Mouse (Mus musculus) kidney, embryonic 14.5 days (tissue): ENCODE results near the gene Gm11236. TPM values are rescaled to one million over a fixed set of nuclear protein-coding genes. Genes with fewer than 3 reads are reported as not detected.
A peak's percentile ranks its signal among the peaks of the same experiment; 100 is the strongest.
"Not testable (repeated sequence)": the region's sequence is repeated elsewhere in the genome, so short reads cannot be mapped to it uniquely, and the experiment has no call there.

Experiments
- ATAC-seq: fragments of 200-750 bp; cut with Nextera tagmentation; 2 replicates; pipeline ENCODE4 v1.8.0; 2017; ENCODE audit warnings: moderate number of reproducible peaks, mild to moderate bottlenecking, moderate TSS enrichment, moderate library complexity; ENCODE audit not compliant: low FRiP score, low TSS enrichment
- H3K27ac ChIP-seq: fragments of 300-500 bp; sonication (generic); 2 replicates; pipeline ENCODE4 v1.5.1; 2014; ENCODE audit warnings: low read depth, mild to moderate bottlenecking, low read length, moderate library complexity, mixed read lengths
- H3K27me3 ChIP-seq: fragments of 300-500 bp; sonication (generic); 2 replicates; pipeline ENCODE4 v1.6.1; 2014; ENCODE audit warnings: mild to moderate bottlenecking, low read length; ENCODE audit not compliant: control insufficient read depth, insufficient read depth
- H3K36me3 ChIP-seq: fragments of 300-500 bp; sonication (generic); 2 replicates; pipeline ENCODE4 v1.6.1; 2014; ENCODE audit warnings: low read length, mixed read lengths; ENCODE audit not compliant: control insufficient read depth, insufficient read depth
- H3K4me1 ChIP-seq: fragments of 300-500 bp; sonication (generic); 2 replicates; pipeline ENCODE4 v1.6.1; 2014; ENCODE audit warnings: low read length, mixed read lengths; ENCODE audit not compliant: control insufficient read depth, insufficient read depth
- H3K4me2 ChIP-seq: fragments of 300-500 bp; sonication (generic); replicated peaks from 2 replicates; pipeline ENCODE4 v1.6.1; 2014; ENCODE audit warnings: low read depth, mild to moderate bottlenecking, low read length
- H3K4me3 ChIP-seq: fragments of 300-500 bp; sonication (generic); 2 replicates; pipeline ENCODE4 v1.5.1; 2014; ENCODE audit warnings: mild to moderate bottlenecking, low read length
- H3K9ac ChIP-seq: fragments of 300-500 bp; sonication (generic); 2 replicates; pipeline ENCODE4 v1.6.1; 2014; ENCODE audit warnings: low read depth, mild to moderate bottlenecking, low read length, moderate library complexity
- H3K9me3 ChIP-seq: fragments of 300-500 bp; sonication (generic); 2 replicates; pipeline ENCODE4 v1.6.1; 2016; ENCODE audit warnings: low read length; ENCODE audit not compliant: control insufficient read depth
- WGBS: fragments of 180-500 bp; shearing (Covaris S2); extraction: QIAGEN DNeasy Blood & Tissue Kit; methylation state at CpG from one replicate; pipeline ENCODE4 v1.1.7; 2014; 5-methylcytosine and 5-hydroxymethylcytosine counted together
- polyA plus RNA-seq: library from polyadenylated mRNA; unstranded; fragments of >200 nt; fragmentation: Nextera tagmentation; extraction: Ambion mirVana; gene quantifications from 2 replicates; pipeline ENCODE4 v1.2.1, GENCODE M21; 2014

The Gm11236 gene
- polyA plus RNA-seq, result not detected in 2 replicates

DNA sequence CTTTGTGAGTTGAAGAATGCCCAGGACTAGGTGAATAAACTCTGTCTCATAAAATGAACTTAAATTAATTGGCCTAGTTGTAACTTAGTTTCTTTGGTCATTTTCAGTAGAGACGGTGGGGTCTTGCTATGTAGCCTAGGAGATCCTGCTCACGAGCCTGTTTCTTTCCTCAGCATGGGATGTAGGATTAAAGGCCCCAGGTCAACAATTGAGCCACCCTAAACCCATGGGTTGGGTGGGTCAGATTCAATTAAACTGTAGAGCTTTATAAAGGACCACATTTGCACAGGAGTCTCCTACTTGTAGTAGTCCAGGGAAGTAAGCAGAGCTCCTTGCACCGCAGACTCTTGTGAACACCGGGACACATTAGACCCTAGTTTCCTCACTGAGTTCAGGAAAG is at the start of gene Gm11236:
Gm11236 (plus strand) TSS at position 301 of the 400 bp plus-strand sequence.
- not testable (repeated sequence) for H3K27ac ChIP-seq, H3K4me3 ChIP-seq, H3K9me3 ChIP-seq, H3K36me3 ChIP-seq, H3K4me2 ChIP-seq, ATAC-seq, H3K4me1 ChIP-seq, H3K9ac ChIP-seq, H3K27me3 ChIP-seq
- no CpG with 5 or more reads among the region's 4 CpGs for WGBS

GRCm38 (mm10) chr4:73599248-73599647 is 38.7 kb upstream of the Gm11236 start:
- H3K4me1 ChIP-seq, result no peaks in the 10 kb centered on the region
- ATAC-seq, result peak; percentile 80; the same call in 1 of the 2 replicates
- no peak overlapping the region for H3K4me3 ChIP-seq
- no peak overlapping the region for H3K4me2 ChIP-seq
- WGBS, result 13% methylated on average over 3 of the region's 3 CpGs
- H3K36me3 ChIP-seq, result no peaks in the 10 kb centered on the region
- H3K27me3 ChIP-seq, result no peaks in the 10 kb centered on the region
- no peaks in the 10 kb centered on the region for H3K9me3 ChIP-seq
- H3K27ac ChIP-seq, result no peak overlapping the region
- H3K9ac ChIP-seq, result no peak overlapping the region

GRCm38 (mm10) chr4:73607581-73607980 is 30.3 kb upstream of the Gm11236 start, which contains the start of gene Gm11238:
TSS of gene Gm11238 (plus strand) at chr4:73607881.
- not testable (repeated sequence) for H3K4me3 ChIP-seq

DNA sequence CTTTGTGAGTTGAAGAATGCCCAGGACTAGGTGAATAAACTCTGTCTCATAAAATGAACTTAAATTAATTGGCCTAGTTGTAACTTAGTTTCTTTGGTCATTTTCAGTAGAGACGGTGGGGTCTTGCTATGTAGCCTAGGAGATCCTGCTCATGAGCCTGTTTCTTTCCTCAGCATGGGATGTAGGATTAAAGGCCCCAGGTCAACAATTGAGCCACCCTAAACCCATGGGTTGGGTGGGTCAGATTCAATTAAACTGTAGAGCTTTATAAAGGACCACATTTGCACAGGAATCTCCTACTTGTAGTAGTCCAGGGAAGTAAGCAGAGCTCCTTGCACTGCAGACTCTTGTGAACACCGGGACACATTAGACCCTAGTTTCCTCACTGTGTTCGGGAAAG is 15.2 kb upstream of the Gm11236 start, which contains the start of gene Gm11237:
Gm11237 (plus strand) TSS at position 301 of the 400 bp plus-strand sequence.
- H3K4me3 ChIP-seq, H3K9ac ChIP-seq, H3K4me1 ChIP-seq, H3K27me3 ChIP-seq, ATAC-seq, H3K4me2 ChIP-seq, H3K9me3 ChIP-seq, H3K27ac ChIP-seq, H3K36me3 ChIP-seq: not testable (repeated sequence)
- no CpG with 5 or more reads among the region's 3 CpGs for WGBS

More at GRCm38 (mm10) chr4:73607581-73607980, 30.3 kb upstream of the Gm11236 start, which contains the start of gene Gm11238:
- not testable (repeated sequence) for H3K9me3 ChIP-seq, H3K9ac ChIP-seq, H3K36me3 ChIP-seq, ATAC-seq, H3K4me2 ChIP-seq, H3K27ac ChIP-seq, H3K27me3 ChIP-seq, H3K4me1 ChIP-seq
- WGBS, result no CpG with 5 or more reads among the region's 3 CpGs

- not testable (repeated sequence) for H3K9me3 ChIP-seq, H3K4me2 ChIP-seq, ATAC-seq, H3K27me3 ChIP-seq, H3K36me3 ChIP-seq, H3K4me3 ChIP-seq, H3K9ac ChIP-seq, H3K4me1 ChIP-seq, H3K27ac ChIP-seq
- WGBS, result 85% methylated on average over 4 of the region's 4 CpGs
Measured at GRCm38 (mm10) chr4:73661864-73662263, 23.9 kb downstream of the Gm11236 start.

DNA sequence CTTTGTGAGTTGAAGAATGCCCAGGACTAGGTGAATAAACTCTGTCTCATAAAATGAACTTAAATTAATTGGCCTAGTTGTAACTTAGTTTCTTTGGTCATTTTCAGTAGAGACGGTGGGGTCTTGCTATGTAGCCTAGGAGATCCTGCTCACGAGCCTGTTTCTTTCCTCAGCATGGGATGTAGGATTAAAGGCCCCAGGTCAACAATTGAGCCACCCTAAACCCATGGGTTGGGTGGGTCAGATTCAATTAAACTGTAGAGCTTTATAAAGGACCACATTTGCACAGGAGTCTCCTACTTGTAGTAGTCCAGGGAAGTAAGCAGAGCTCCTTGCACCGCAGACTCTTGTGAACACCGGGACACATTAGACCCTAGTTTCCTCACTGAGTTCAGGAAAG is 30.1 kb downstream of the Gm11236 start, which contains the start of gene Gm11239:
Gm11239 (plus strand) TSS at position 301 of the 400 bp plus-strand sequence.
- not testable (repeated sequence) for H3K9ac ChIP-seq, H3K4me1 ChIP-seq, H3K27me3 ChIP-seq, ATAC-seq, H3K36me3 ChIP-seq, H3K9me3 ChIP-seq, H3K4me2 ChIP-seq, H3K4me3 ChIP-seq, H3K27ac ChIP-seq
- no CpG with 5 or more reads among the region's 4 CpGs for WGBS

DNA sequence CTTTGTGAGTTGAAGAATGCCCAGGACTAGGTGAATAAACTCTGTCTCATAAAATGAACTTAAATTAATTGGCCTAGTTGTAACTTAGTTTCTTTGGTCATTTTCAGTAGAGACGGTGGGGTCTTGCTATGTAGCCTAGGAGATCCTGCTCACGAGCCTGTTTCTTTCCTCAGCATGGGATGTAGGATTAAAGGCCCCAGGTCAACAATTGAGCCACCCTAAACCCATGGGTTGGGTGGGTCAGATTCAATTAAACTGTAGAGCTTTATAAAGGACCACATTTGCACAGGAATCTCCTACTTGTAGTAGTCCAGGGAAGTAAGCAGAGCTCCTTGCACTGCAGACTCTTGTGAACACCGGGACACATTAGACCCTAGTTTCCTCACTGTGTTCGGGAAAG is 45.3 kb downstream of the Gm11236 start, which contains the start of gene Gm428:
Gm428 (plus strand) TSS at position 301 of the 400 bp plus-strand sequence.
- H3K4me2 ChIP-seq, H3K9ac ChIP-seq, H3K36me3 ChIP-seq, H3K27me3 ChIP-seq, H3K4me3 ChIP-seq, H3K9me3 ChIP-seq, H3K27ac ChIP-seq, H3K4me1 ChIP-seq, ATAC-seq: not testable (repeated sequence)
- no CpG with 5 or more reads among the region's 4 CpGs for WGBS

Other genes with a start within 250 kb of the Gm11236 start
- gene Gm11487, start 233.0 kb upstream of the Gm11236 start, polyA plus RNA-seq, result not detected in 2 replicates
- gene Gm11238, start 30.2 kb upstream of the Gm11236 start, polyA plus RNA-seq, result not detected in 2 replicates
- not detected in 2 replicates for gene Gm11237, start 15.1 kb upstream of the Gm11236 start, polyA plus RNA-seq
- not detected in 2 replicates for gene Gm11239, start 30.2 kb downstream of the Gm11236 start, polyA plus RNA-seq
- gene Gm428, start 45.4 kb downstream of the Gm11236 start, polyA plus RNA-seq, result not detected in 2 replicates
- 5.8 and 13.5 TPM in 2 replicates for gene Rasef, start 152.9 kb downstream of the Gm11236 start, polyA plus RNA-seq
- gene Gm11758, start 238.1 kb downstream of the Gm11236 start, polyA plus RNA-seq, result not detected in 2 replicates